Mouse (Mus musculus): ENCODE measurements around the gene Olfr287. TPM values are rescaled to one million over a fixed set of nuclear protein-coding genes. Genes with fewer than 3 reads are reported as not detected.

Gene Olfr287
- polyA plus RNA-seq, 1 experiment from 2014 or later, result not detected

DNA sequence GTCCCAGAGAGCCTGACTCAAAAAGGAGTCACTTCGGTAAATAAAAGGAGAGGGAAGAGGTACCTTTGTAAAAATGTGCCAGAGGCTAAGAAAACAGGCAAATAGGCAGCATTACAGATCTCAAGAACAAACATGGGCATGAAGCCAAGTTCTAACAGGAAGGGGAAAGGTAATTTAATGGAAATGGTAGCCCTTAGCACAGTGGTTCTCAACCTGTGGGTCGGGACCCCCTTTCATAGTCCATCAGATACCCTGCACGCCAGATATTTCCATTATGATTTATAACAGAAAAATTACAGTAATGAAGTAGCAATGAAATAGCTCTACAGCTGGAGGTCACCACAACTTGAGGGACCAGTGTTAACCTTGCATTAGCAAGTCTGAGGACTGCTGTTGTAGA is 43.5 kb downstream of the Olfr287 start:
- Histone ChIP-seq H3K27me3 (ENCODE audit: control insufficient read depth, insufficient read depth, low read length) (no peaks in the 10 kb centered on the region), H3K36me3 (ENCODE audit: control insufficient read depth, insufficient read depth, low read length) (no peaks in the 10 kb centered on the region), H3K9me3 (ENCODE audit: control insufficient read depth, low read length) (no peaks in the 10 kb centered on the region), H3K9ac (ENCODE audit: low read length) (no peak overlapping the region), H3K4me3 (ENCODE audit: low read depth, low read length) (no peak overlapping the region), H3K27ac (ENCODE audit: low read depth, low read length) (no peak overlapping the region), H3K4me1 (ENCODE audit: control insufficient read depth, insufficient read depth, low read length) (0 out of 2 replicates have a peak, but pooled peaks cover 5% of the 10 kb centered on the region), H3K4me2 (ENCODE audit: low read depth) (no peak overlapping the region)
- DNase-seq (ENCODE audit: low spot score) (no peak), ATAC-seq (ENCODE audit: insufficient read depth, low FRiP score, low TSS enrichment) (no peak)
- WGBS, result 70% methylated on average over 3 of the region's 3 CpGs

DNA sequence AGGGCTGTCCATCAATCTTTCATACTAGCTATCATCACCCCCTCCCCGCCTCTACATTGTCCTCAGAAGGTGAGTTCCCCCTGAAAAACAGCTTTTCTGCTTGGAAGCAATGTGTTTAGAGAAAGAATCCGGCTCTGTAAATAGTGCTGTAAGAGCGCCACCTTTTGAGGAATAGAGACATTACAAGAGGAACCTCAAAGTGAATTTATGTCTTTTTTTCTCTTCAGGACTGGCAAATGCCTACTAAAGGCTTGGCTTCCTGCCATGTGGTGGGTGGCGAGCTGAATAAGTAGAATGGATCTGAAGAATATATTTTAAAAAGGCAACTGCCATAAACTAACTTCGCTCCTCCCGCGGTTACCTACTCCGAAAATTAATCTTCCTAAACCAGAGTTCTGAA is 47.0 kb downstream of the Olfr287 start:
- DNase-seq (ENCODE audit: low spot score), result peak; percentile 19
- Histone ChIP-seq H3K36me3 (ENCODE audit: control insufficient read depth, insufficient read depth, low read length) (no peaks in the 10 kb centered on the region), H3K4me3 (ENCODE audit: low read depth, low read length) (no peak overlapping the region), H3K27me3 (ENCODE audit: control insufficient read depth, insufficient read depth, low read length) (peaks cover 24% of the 10 kb centered on the region), H3K9me3 (ENCODE audit: control insufficient read depth, low read length) (no peaks in the 10 kb centered on the region), H3K4me1 (ENCODE audit: control insufficient read depth, insufficient read depth, low read length) (peaks cover 5% of the 10 kb centered on the region; the same call in 1 of the 2 replicates), H3K4me2 (ENCODE audit: low read depth) (no peak overlapping the region), H3K9ac (ENCODE audit: low read length) (no peak overlapping the region), H3K27ac (ENCODE audit: low read depth, low read length) (no peak overlapping the region)
- no peak for ATAC-seq (ENCODE audit: insufficient read depth, low FRiP score, low TSS enrichment)
- 44% methylated on average over 8 of the region's 8 CpGs for WGBS

DNA sequence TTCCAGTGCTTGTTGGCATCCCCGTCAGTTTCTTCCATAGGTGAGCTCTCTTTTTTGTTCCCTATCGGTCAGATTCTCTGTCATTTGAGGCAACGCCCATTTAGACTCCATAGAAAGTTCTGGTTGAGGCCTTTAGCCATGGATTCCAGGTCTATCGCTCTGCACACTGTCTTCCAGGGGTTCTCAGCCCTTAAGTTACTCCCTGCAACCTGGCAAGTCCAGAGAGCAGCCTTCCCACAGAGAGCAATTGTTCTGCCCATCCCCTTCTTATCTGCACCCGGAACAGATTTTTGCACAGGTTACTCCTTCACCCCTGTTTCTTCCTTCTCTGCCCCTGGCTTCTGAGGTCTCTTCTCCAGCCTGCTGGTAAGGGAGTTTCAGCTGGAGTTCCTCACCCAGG is 48.7 kb downstream of the Olfr287 start:
- DNase-seq (ENCODE audit: low spot score) (no peak), ATAC-seq (ENCODE audit: insufficient read depth, low FRiP score, low TSS enrichment) (no peak)
- Histone ChIP-seq H3K27ac (ENCODE audit: low read depth, low read length) (no peak overlapping the region), H3K9ac (ENCODE audit: low read length) (no peak overlapping the region), H3K9me3 (ENCODE audit: control insufficient read depth, low read length) (no peaks in the 10 kb centered on the region), H3K4me3 (ENCODE audit: low read depth, low read length) (no peak overlapping the region), H3K36me3 (ENCODE audit: control insufficient read depth, insufficient read depth, low read length) (no peaks in the 10 kb centered on the region), H3K4me2 (ENCODE audit: low read depth) (no peak overlapping the region), H3K4me1 (ENCODE audit: control insufficient read depth, insufficient read depth, low read length) (peaks cover 10% of the 10 kb centered on the region; the same call in 1 of the 2 replicates), H3K27me3 (ENCODE audit: control insufficient read depth, insufficient read depth, low read length) (peaks cover 36% of the 10 kb centered on the region)
- 71% methylated on average over 5 of the region's 5 CpGs for WGBS

DNA sequence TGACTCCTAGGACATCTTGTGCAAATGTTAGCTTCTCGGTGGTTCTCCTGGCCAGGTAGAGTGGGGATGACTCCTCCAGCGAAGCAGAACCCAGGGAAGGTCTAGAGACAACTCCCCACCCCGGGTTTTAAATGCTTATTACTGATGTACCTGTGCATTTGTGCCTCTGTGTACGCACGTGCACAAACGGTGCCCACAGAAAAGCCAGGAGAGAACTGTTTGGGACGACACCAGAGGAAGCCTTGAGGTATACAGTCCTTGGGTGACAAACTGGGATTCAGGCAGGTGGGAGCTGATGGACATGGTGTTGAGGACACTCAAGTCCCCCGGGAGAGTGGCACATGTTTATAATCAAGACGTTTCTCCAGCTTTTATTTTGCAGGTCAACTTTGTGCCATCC is 49.9 kb downstream of the Olfr287 start:
- WGBS, result 73% methylated on average over 9 of the region's 9 CpGs
- Histone ChIP-seq H3K27ac (ENCODE audit: low read depth, low read length) (no peak overlapping the region), H3K4me2 (ENCODE audit: low read depth) (no peak overlapping the region), H3K27me3 (ENCODE audit: control insufficient read depth, insufficient read depth, low read length) (peaks cover 41% of the 10 kb centered on the region), H3K4me3 (ENCODE audit: low read depth, low read length) (no peak overlapping the region), H3K4me1 (ENCODE audit: control insufficient read depth, insufficient read depth, low read length) (peaks cover 15% of the 10 kb centered on the region), H3K36me3 (ENCODE audit: control insufficient read depth, insufficient read depth, low read length) (no peaks in the 10 kb centered on the region), H3K9me3 (ENCODE audit: control insufficient read depth, low read length) (no peaks in the 10 kb centered on the region), H3K9ac (ENCODE audit: low read length) (no peak overlapping the region)
- ATAC-seq (ENCODE audit: insufficient read depth, low FRiP score, low TSS enrichment) (no peak), DNase-seq (ENCODE audit: low spot score) (no peak)

DNA sequence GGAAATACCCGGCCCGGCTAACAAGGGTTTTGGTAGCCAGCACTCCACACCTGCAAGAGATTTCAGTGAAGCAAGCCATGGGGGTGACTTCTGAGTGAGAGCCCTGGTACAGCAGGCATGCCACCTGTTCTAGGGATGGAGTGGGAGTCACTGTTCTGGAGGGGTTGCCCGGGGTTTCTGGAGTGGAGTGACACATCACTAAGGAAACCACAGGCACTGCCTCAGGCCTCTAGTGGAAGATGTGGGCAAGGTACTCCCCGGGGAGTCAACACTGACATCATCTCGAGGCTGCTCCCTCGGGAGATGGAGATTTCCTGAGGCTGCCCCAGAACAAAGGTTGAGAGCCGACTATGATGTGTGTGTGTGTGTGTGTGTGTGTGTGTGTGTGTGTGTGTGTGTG is 50.5 kb downstream of the Olfr287 start:
- Histone ChIP-seq H3K4me1 (ENCODE audit: control insufficient read depth, insufficient read depth, low read length) (peaks cover 15% of the 10 kb centered on the region), H3K9ac (ENCODE audit: low read length) (no peak overlapping the region), H3K27me3 (ENCODE audit: control insufficient read depth, insufficient read depth, low read length) (peaks cover 41% of the 10 kb centered on the region), H3K27ac (ENCODE audit: low read depth, low read length) (no peak overlapping the region), H3K9me3 (ENCODE audit: control insufficient read depth, low read length) (no peaks in the 10 kb centered on the region), H3K4me2 (ENCODE audit: low read depth) (peak overlapping the region; percentile 22), H3K36me3 (ENCODE audit: control insufficient read depth, insufficient read depth, low read length) (no peaks in the 10 kb centered on the region), H3K4me3 (ENCODE audit: low read depth, low read length) (no peak overlapping the region)
- peak; percentile 30 for DNase-seq (ENCODE audit: low spot score)
- 38% methylated on average over 7 of the region's 7 CpGs for WGBS
- no peak for ATAC-seq (ENCODE audit: insufficient read depth, low FRiP score, low TSS enrichment)

DNA sequence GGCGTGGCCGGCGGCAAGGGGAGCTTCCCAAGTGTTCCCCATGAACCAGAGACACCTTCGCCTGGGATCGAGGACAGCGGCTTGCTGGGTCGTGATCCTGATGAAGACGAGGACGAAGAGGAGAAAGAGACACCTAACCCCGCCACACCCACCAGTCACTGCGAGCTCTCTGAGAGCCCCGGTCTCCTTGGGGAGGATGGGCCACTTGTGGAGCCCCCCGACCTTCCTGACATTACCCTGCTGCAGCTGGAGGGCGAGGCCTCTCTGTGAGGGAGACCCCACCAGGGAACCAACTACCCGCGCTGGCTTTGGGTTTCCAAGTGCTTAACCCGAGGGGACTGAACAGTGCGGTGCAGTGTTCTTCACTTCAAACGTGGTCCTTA is 52.2 kb downstream of the Olfr287 start:
- DNase-seq (ENCODE audit: low spot score) (no peak), ATAC-seq (ENCODE audit: insufficient read depth, low FRiP score, low TSS enrichment) (no peak)
- H3K9ac ChIP-seq (ENCODE audit: low read length), result no peak overlapping the region
- 3% methylated on average over 19 of the region's 19 CpGs for WGBS
- peaks cover 41% of the 10 kb centered on the region for H3K27me3 ChIP-seq (ENCODE audit: control insufficient read depth, insufficient read depth, low read length)
- peak overlapping the region; percentile 45 for H3K4me3 ChIP-seq (ENCODE audit: low read depth, low read length)
- no peaks in the 10 kb centered on the region for H3K9me3 ChIP-seq (ENCODE audit: control insufficient read depth, low read length)
- H3K27ac ChIP-seq (ENCODE audit: low read depth, low read length), result no peak overlapping the region
- peaks cover 15% of the 10 kb centered on the region for H3K4me1 ChIP-seq (ENCODE audit: control insufficient read depth, insufficient read depth, low read length)
- no peaks in the 10 kb centered on the region for H3K36me3 ChIP-seq (ENCODE audit: control insufficient read depth, insufficient read depth, low read length)
- H3K4me2 ChIP-seq (ENCODE audit: low read depth), result peak overlapping the region; percentile 72

DNA sequence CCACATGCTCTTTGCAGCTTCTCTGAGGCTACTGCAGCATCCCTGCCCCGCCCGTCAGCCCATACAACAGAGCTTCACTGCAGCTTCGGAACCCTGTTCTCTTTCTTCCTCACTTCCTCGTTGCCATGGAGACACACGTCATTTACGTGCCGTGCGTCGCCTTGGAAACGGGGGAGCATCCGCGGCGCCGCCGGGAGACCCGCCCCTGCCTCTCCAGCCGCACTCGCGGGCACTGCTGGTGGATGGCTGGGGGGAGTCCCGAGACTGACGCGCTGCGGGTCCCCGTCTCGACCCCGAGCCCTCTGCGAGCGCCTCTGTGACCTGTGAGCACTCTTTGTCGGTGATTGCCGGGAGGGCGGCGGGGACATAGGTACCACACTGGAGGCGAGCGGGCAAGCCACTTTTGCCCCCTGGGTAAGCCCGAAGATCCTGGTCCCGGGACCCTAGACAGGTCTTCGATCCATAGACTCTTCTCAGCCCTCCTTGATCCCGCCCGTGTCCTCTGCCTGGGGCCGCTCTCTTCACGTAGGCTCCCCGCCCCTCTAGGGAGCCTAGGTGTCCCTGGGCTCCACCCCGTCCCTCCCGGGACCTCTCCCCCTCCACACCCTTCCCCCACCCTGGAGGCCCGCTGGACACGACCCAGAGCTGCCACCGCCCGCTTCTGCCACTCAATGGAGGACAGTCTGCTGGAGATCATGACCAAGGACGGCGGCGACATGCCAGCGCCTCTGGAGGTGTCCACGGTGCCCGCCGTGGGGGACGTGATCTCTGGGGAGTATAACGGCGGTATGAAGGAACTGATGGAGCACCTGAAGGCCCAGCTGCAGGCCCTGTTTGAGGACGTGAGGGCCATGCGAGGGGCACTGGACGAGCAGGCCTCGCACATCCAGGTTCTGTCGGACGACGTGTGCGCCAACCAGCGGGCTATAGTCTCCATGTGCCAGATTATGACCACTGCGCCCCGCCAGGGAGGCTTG is 52.9 kb downstream of the Olfr287 start:
- ATAC-seq (ENCODE audit: insufficient read depth, low FRiP score, low TSS enrichment) (peak; percentile 94), DNase-seq (ENCODE audit: low spot score) (peak; percentile 95)
- peaks cover 41% of the 10 kb centered on the region for H3K27me3 ChIP-seq (ENCODE audit: control insufficient read depth, insufficient read depth, low read length)

DNA sequence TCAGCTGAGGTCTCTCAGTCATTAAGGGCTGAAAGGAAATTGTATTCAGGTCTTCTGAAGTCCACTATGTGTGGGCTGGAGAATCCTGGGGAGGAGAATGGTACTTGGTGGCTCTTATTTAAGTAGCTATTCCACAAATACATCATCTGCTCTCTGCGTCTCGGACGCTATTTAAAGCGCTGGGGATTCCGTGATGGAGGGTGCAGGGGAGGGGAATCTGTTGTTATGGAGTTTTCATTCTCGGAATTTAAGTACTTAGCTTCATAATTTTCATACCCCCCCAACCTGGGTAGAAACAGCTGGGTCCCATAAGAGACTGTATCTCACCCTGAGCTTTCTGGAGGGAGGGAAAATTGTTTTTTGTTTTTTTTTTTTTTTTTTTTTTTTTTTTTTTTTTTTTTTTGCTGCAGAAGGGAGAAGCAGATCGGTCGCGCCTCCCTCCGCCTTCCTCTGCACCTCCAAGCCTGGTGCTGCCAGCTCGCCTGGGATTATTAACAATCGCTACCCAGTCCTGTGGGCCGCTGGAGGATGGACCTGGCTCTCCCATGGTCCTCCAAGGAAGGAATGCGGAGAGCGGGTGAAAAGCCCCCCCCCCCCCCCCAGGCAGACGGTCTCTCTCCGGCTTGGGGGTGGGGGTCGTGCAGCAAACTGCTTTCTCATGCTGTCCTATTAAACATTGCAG is 53.8 kb downstream of the Olfr287 start, which contains the start of gene Ccdc184:
Gene Ccdc184, plus strand, starts transcription at position 196 of the 682 bp plus-strand sequence.
- no peaks in the 10 kb centered on the region for H3K9me3 ChIP-seq (ENCODE audit: control insufficient read depth, low read length)
- DNase-seq (ENCODE audit: low spot score) (peak; percentile 22), ATAC-seq (ENCODE audit: insufficient read depth, low FRiP score, low TSS enrichment) (no peak)
- H3K4me3 ChIP-seq (ENCODE audit: low read depth, low read length), result peak within 1 kb of the TSS; percentile 45
- peak within 1 kb of the TSS; percentile 50 for H3K9ac ChIP-seq (ENCODE audit: low read length)
- H3K4me2 ChIP-seq (ENCODE audit: low read depth), result peak within 1 kb of the TSS; percentile 72
- peaks cover 15% of the 10 kb centered on the region for H3K4me1 ChIP-seq (ENCODE audit: control insufficient read depth, insufficient read depth, low read length)
- H3K27me3 ChIP-seq (ENCODE audit: control insufficient read depth, insufficient read depth, low read length), result peaks cover 41% of the 10 kb centered on the region
- no peaks in the 10 kb centered on the region for H3K36me3 ChIP-seq (ENCODE audit: control insufficient read depth, insufficient read depth, low read length)
- 2% methylated on average over 18 of the region's 18 CpGs for WGBS
- peak within 1 kb of the TSS; percentile 87 for H3K27ac ChIP-seq (ENCODE audit: low read depth, low read length)

More for the DNA sequence above, 52.9 kb downstream of the Olfr287 start:
- no peaks in the 10 kb centered on the region for H3K36me3 ChIP-seq (ENCODE audit: control insufficient read depth, insufficient read depth, low read length)
- 2% methylated on average over 69 of the region's 69 CpGs for WGBS
- peak overlapping the region; percentile 87 for H3K27ac ChIP-seq (ENCODE audit: low read depth, low read length)
- peaks cover 15% of the 10 kb centered on the region for H3K4me1 ChIP-seq (ENCODE audit: control insufficient read depth, insufficient read depth, low read length)
- peak overlapping the region; percentile 45 for H3K4me3 ChIP-seq (ENCODE audit: low read depth, low read length)
- H3K9me3 ChIP-seq (ENCODE audit: control insufficient read depth, low read length), result no peaks in the 10 kb centered on the region
- H3K9ac ChIP-seq (ENCODE audit: low read length), result peak overlapping the region; percentile 50
- H3K4me2 ChIP-seq (ENCODE audit: low read depth), result peak overlapping the region; percentile 72
